Mouse (Mus musculus): ENCODE measurements around the gene Ubxn6. TPM values are rescaled to one million over a fixed set of nuclear protein-coding genes. Genes with fewer than 3 reads are reported as not detected.
"Not testable (repeated sequence)": the region's sequence is repeated elsewhere in the genome, so short reads cannot be mapped to it uniquely, and the experiment has no call there.

Gene Ubxn6
- polyA plus RNA-seq, 1 experiment from 2014 or later = 41.3 TPM

DNA sequence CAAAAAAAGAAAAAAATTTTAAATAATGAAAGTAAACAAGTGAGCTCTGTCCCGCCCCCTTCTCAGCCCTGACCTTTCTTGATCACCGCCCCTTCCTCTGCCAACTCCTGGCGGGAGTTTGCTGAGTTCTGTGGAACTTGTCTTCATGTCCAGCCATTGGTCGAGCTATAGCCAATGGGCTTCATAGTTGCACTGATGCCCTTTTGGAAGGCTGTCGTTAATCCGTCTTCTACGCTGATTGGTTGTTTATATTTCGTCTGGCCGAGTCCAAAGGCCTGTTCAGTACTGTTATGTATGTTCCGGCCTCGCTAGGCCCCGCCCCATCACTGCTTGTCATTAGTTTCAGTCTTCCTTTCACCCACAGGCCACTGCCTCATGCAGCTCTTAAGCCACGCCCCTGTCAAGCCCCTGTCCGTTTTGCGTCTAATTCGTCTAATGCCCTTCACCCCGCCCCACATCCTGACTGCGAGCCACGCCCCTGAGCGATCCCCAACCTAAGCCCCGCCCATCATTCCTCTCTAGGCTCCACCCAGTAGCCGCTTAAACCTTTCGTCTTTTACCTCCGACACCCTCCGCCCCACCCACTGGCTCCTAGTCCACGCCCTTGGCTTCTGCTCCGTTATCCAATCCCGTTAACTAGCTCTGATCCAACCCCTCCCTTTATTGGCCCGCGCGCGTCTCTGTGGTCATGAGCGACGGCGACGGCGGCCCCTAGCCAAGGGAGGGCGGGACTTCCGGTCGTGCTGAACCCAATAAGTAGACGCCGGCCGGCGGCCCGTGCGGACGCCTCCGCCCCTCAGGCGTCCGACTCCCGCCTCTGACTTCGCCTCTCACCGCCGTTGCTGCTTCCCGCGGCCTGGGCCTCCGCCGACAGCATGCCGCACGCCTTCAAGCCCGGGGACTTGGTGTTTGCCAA is 4.3 kb upstream of the Ubxn6 start, which contains the start of gene Hdgfl2:
Hdgfl2 (plus strand) TSS at position 755 of the 916 bp plus-strand sequence.
- H3K9me3 ChIP-seq (ENCODE audit: control insufficient read depth, low read length) = no peaks in the 10 kb centered on the region
- peaks cover 20 to 27% of the 10 kb centered on the region in 2 experiments for H3K4me1 ChIP-seq (ENCODE audit: control insufficient read depth in 2 of 2, insufficient read depth in 2 of 2, low read length in 2 of 2)
- H3K9ac ChIP-seq (ENCODE audit: low read length) = peak within 1 kb of the TSS; percentile 88
- peak; percentile 93 for ATAC-seq (ENCODE audit: insufficient number of reproducible peaks, insufficient read depth, low FRiP score, low read depth)
- peak within 1 kb of the TSS; percentile 61 to 71 for H3K27ac ChIP-seq (replicated peaks in 1 of 2; ENCODE audit: control insufficient read depth in 1 of 2, insufficient read depth in 1 of 2, low read depth in 2 of 2, low read length in 2 of 2)
- under 1% methylated on average over 61 of the region's 61 CpGs for WGBS
- H3K27me3 ChIP-seq (ENCODE audit: control insufficient read depth, insufficient read depth, low read length) = no peaks in the 10 kb centered on the region
- H3K4me3 ChIP-seq (ENCODE audit: control insufficient read depth in 1 of 2, insufficient read depth in 1 of 2, low read depth in 1 of 2, low read length in 2 of 2) = peak within 1 kb of the TSS; percentile 87 to 97
- peak within 1 kb of the TSS; percentile 96 for H3K4me2 ChIP-seq (ENCODE audit: low read length)
- H3K36me3 ChIP-seq (ENCODE audit: control insufficient read depth, insufficient read depth, low read length) = peaks cover 21% of the 10 kb centered on the region

DNA sequence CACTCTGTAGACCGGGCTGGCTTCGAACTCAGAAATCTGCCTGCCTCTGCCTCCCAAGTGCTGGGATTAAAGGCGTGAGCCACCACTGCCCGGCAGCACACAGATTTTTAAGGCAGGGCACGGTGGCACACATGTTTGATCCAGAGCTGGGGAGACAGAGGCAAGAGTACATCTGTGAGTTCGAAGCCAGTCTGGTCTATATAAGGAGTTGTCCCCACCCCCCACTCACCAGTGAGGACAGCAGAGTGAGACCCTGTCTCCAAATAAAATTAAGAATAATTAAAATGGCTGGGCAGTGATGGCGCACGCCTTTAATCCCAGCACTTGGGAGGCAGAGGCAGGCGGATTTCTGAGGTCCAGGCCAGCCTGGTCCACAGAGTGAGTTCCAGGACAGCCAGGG is 3.5 kb upstream of the Ubxn6 start:
- H3K4me3 ChIP-seq (ENCODE audit: control insufficient read depth in 1 of 2, insufficient read depth in 1 of 2, low read depth in 1 of 2, low read length in 2 of 2) = peak overlapping the region; percentile 14 to 15; a peak in 2 of 4 replicates
- H3K4me1 ChIP-seq (ENCODE audit: control insufficient read depth in 2 of 2, insufficient read depth in 2 of 2, low read length in 2 of 2) = peaks cover 23 to 31% of the 10 kb centered on the region in 2 experiments
- peaks cover 16% of the 10 kb centered on the region for H3K36me3 ChIP-seq (ENCODE audit: control insufficient read depth, insufficient read depth, low read length)
- H3K9ac ChIP-seq (ENCODE audit: low read length); H3K9me3 ChIP-seq (ENCODE audit: control insufficient read depth, low read length); H3K27me3 ChIP-seq (ENCODE audit: control insufficient read depth, insufficient read depth, low read length); ATAC-seq (ENCODE audit: insufficient number of reproducible peaks, insufficient read depth, low FRiP score, low read depth): not testable (repeated sequence)
- 63% methylated on average over 9 of the region's 9 CpGs for WGBS
- H3K27ac ChIP-seq (replicated peaks in 1 of 2; ENCODE audit: control insufficient read depth in 1 of 2, insufficient read depth in 1 of 2, low read depth in 2 of 2, low read length in 2 of 2) = peak overlapping the region; percentile 55 to 66
- peak overlapping the region; percentile 63 for H3K4me2 ChIP-seq (ENCODE audit: low read length)

DNA sequence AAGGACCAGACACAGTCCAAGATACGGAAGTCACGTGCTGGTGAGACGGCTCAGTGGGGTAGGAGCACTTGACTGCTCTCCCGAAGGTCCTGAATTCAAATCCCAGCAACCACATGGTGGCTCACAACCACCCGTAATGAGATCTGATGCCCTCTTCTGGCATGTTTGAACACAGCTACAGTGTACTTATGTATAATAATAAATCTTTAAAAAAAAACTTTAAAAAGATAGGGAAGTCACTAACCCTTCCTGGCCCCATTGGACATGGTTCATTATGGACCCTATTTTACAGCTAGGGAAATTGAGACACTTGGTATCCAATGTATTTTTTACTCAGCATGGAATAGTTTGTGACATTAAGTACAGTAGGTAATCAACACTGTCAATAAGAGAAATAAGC is 2.7 kb upstream of the Ubxn6 start:
- 81% methylated on average over 5 of the region's 5 CpGs for WGBS
- H3K4me1 ChIP-seq (ENCODE audit: control insufficient read depth in 2 of 2, insufficient read depth in 2 of 2, low read length in 2 of 2) = peaks cover 23 to 31% of the 10 kb centered on the region in 2 experiments
- H3K4me3 ChIP-seq (ENCODE audit: control insufficient read depth in 1 of 2, insufficient read depth in 1 of 2, low read depth in 1 of 2, low read length in 2 of 2) = no peak overlapping the region
- ATAC-seq (ENCODE audit: insufficient number of reproducible peaks, insufficient read depth, low FRiP score, low read depth) = no peak
- H3K9me3 ChIP-seq (ENCODE audit: control insufficient read depth, low read length) = no peaks in the 10 kb centered on the region
- no peak overlapping the region for H3K4me2 ChIP-seq (ENCODE audit: low read length)
- H3K36me3 ChIP-seq (ENCODE audit: control insufficient read depth, insufficient read depth, low read length) = peaks cover 17% of the 10 kb centered on the region
- no peak overlapping the region for H3K9ac ChIP-seq (ENCODE audit: low read length)
- no peaks in the 10 kb centered on the region for H3K27me3 ChIP-seq (ENCODE audit: control insufficient read depth, insufficient read depth, low read length)
- H3K27ac ChIP-seq (replicated peaks in 1 of 2; ENCODE audit: control insufficient read depth in 1 of 2, insufficient read depth in 1 of 2, low read depth in 2 of 2, low read length in 2 of 2) = no peak overlapping the region

DNA sequence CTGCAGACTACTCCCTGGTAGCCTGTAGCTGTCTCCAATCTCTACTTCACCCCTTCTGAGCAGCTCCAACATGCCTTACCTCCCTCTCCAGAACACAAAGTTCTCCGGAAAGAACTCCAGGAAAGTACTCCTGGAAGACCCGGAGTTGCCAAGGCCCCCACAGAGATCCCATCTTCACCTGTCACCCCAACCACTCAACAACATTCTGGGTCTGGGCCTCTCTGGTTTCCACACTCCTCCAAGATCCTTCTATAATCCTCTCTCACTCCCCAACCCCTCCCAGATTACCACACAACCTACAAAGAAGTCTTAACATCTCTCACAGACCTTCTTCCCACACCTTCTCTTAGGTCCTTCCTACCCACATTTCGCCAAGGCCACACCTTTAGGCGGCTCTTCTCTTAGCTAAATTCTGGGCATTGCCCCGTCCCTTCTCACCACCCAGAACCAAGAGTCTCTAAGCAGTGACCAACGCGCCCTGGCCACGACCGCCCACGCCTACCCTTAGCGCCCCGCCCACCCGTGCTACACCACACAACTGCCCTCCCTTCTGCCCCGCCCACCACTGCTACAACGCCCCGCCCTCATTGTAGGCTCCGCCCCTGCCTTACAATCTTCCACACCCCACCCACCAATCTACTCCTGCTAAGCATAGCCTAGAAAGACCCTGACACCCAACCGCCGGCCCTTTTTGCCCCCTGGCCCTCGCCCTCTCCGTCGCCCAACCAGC is 566 bp downstream of the Ubxn6 start:
- peak overlapping the region; percentile 81 for H3K9ac ChIP-seq (ENCODE audit: low read length)
- 6% methylated on average over 22 of the region's 22 CpGs for WGBS
- H3K4me2 ChIP-seq (ENCODE audit: low read length) = peak overlapping the region; percentile 73
- no peaks in the 10 kb centered on the region for H3K27me3 ChIP-seq (ENCODE audit: control insufficient read depth, insufficient read depth, low read length)
- peak overlapping the region; percentile 80 to 88 for H3K4me3 ChIP-seq (ENCODE audit: control insufficient read depth in 1 of 2, insufficient read depth in 1 of 2, low read depth in 1 of 2, low read length in 2 of 2)
- peaks cover 10 to 11% of the 10 kb centered on the region in 2 experiments for H3K4me1 ChIP-seq (ENCODE audit: control insufficient read depth in 2 of 2, insufficient read depth in 2 of 2, low read length in 2 of 2)
- H3K27ac ChIP-seq (replicated peaks in 1 of 2; ENCODE audit: control insufficient read depth in 1 of 2, insufficient read depth in 1 of 2, low read depth in 2 of 2, low read length in 2 of 2) = peak overlapping the region; percentile 94 to 95
- H3K36me3 ChIP-seq (ENCODE audit: control insufficient read depth, insufficient read depth, low read length) = peaks cover 39% of the 10 kb centered on the region
- ATAC-seq (ENCODE audit: insufficient number of reproducible peaks, insufficient read depth, low FRiP score, low read depth) = peak; percentile 23; the same call in 1 of the 2 replicates
- no peaks in the 10 kb centered on the region for H3K9me3 ChIP-seq (ENCODE audit: control insufficient read depth, low read length)

DNA sequence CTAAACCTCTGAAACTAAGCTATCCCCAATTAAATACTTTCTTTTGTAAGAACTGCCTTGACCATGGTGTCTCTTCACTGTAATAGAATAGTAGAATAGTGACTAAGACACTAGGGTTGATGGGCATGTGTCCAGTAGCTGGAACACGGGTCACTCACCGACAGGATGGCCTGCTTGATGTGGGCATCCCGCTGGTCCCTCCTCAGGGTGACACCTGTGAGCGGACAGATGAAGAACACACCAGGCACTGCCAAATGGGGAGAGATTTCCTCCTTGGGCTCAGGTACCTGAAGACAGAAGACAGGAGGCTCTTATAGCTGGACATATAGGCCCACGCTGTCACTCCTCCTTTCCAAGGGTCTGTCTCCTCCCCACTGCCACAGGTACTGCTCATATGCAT is 2.6 kb downstream of the Ubxn6 start:
- Histone ChIP-seq H3K27ac (replicated peaks in 1 of 2; ENCODE audit: control insufficient read depth in 1 of 2, insufficient read depth in 1 of 2, low read depth in 2 of 2, low read length in 2 of 2) (no peak overlapping the region), H3K9me3 (ENCODE audit: control insufficient read depth, low read length) (no peaks in the 10 kb centered on the region), H3K27me3 (ENCODE audit: control insufficient read depth, insufficient read depth, low read length) (no peaks in the 10 kb centered on the region), H3K4me3 (ENCODE audit: control insufficient read depth in 1 of 2, insufficient read depth in 1 of 2, low read depth in 1 of 2, low read length in 2 of 2) (no peak overlapping the region), H3K4me1 (ENCODE audit: control insufficient read depth in 2 of 2, insufficient read depth in 2 of 2, low read length in 2 of 2) (peaks cover 8 to 10% of the 10 kb centered on the region in 2 experiments), H3K36me3 (ENCODE audit: control insufficient read depth, insufficient read depth, low read length) (peaks cover 59% of the 10 kb centered on the region), H3K9ac (ENCODE audit: low read length) (no peak overlapping the region), H3K4me2 (ENCODE audit: low read length) (no peak overlapping the region)
- ATAC-seq (ENCODE audit: insufficient number of reproducible peaks, insufficient read depth, low FRiP score, low read depth) = no peak
- WGBS = 85% methylated on average over 5 of the region's 5 CpGs

DNA sequence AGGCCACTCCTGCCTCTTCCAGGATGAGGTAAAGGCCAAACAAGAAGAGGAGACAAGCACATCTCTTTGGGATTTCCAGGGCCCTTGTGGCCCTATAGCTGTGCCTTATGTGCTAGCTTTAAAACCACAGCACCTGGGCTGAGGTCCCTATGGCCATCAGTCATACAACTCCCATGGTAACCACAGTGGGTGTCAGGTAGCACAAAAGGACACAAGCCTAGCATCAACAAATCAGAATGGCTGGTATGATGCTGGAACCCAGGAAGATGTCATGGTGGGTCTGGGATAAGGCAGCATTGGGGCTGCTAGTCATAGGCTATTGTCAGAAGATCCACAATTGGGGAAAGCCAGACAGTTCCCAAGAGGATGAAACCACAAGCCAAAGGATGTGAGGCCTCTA is 3.7 kb downstream of the Ubxn6 start:
- peaks cover 8 to 10% of the 10 kb centered on the region in 2 experiments for H3K4me1 ChIP-seq (ENCODE audit: control insufficient read depth in 2 of 2, insufficient read depth in 2 of 2, low read length in 2 of 2)
- no peaks in the 10 kb centered on the region for H3K27me3 ChIP-seq (ENCODE audit: control insufficient read depth, insufficient read depth, low read length)
- no peak overlapping the region for H3K9ac ChIP-seq (ENCODE audit: low read length)
- H3K4me3 ChIP-seq (ENCODE audit: control insufficient read depth in 1 of 2, insufficient read depth in 1 of 2, low read depth in 1 of 2, low read length in 2 of 2) = no peak overlapping the region
- no peak for ATAC-seq (ENCODE audit: insufficient number of reproducible peaks, insufficient read depth, low FRiP score, low read depth)
- peaks cover 71% of the 10 kb centered on the region for H3K36me3 ChIP-seq (ENCODE audit: control insufficient read depth, insufficient read depth, low read length)
- H3K9me3 ChIP-seq (ENCODE audit: control insufficient read depth, low read length) = no peaks in the 10 kb centered on the region
- no peak overlapping the region for H3K27ac ChIP-seq (replicated peaks in 1 of 2; ENCODE audit: control insufficient read depth in 1 of 2, insufficient read depth in 1 of 2, low read depth in 2 of 2, low read length in 2 of 2)
- no peak overlapping the region for H3K4me2 ChIP-seq (ENCODE audit: low read length)

DNA sequence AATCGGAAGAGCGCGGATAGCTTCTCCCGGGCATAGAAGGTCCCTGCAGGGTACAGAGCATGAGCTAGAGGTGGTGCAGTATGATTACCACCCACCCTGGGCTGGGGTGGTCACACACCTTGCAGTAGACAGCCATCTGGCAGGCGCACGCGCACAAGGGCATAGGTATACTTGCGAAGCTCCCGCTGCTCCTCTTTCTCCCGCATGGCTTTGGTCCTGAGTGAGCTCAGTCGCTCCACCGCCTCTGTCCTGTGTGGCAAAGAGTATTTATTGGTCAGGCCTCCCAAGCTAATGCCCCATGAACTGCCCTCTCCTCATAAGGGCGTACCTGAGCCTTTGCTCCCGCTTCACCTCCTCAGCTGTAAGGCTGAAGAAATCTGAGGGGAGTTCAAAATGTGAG is 5.8 kb downstream of the Ubxn6 start:
- Histone ChIP-seq H3K27ac (replicated peaks in 1 of 2; ENCODE audit: control insufficient read depth in 1 of 2, insufficient read depth in 1 of 2, low read depth in 2 of 2, low read length in 2 of 2) (no peak overlapping the region), H3K4me1 (ENCODE audit: control insufficient read depth in 2 of 2, insufficient read depth in 2 of 2, low read length in 2 of 2) (peaks cover 3% of the 10 kb centered on the region in 2 experiments), H3K4me3 (ENCODE audit: control insufficient read depth in 1 of 2, insufficient read depth in 1 of 2, low read depth in 1 of 2, low read length in 2 of 2) (no peak overlapping the region), H3K36me3 (ENCODE audit: control insufficient read depth, insufficient read depth, low read length) (peaks cover 91% of the 10 kb centered on the region), H3K4me2 (ENCODE audit: low read length) (no peak overlapping the region), H3K9me3 (ENCODE audit: control insufficient read depth, low read length) (no peaks in the 10 kb centered on the region), H3K27me3 (ENCODE audit: control insufficient read depth, insufficient read depth, low read length) (no peaks in the 10 kb centered on the region), H3K9ac (ENCODE audit: low read length) (no peak overlapping the region)
- ATAC-seq (ENCODE audit: insufficient number of reproducible peaks, insufficient read depth, low FRiP score, low read depth) = no peak
- 95% methylated on average over 14 of the region's 14 CpGs for WGBS
